ENCODE assay signal across 8 mouse cellular contexts in the genomic region with DNA sequence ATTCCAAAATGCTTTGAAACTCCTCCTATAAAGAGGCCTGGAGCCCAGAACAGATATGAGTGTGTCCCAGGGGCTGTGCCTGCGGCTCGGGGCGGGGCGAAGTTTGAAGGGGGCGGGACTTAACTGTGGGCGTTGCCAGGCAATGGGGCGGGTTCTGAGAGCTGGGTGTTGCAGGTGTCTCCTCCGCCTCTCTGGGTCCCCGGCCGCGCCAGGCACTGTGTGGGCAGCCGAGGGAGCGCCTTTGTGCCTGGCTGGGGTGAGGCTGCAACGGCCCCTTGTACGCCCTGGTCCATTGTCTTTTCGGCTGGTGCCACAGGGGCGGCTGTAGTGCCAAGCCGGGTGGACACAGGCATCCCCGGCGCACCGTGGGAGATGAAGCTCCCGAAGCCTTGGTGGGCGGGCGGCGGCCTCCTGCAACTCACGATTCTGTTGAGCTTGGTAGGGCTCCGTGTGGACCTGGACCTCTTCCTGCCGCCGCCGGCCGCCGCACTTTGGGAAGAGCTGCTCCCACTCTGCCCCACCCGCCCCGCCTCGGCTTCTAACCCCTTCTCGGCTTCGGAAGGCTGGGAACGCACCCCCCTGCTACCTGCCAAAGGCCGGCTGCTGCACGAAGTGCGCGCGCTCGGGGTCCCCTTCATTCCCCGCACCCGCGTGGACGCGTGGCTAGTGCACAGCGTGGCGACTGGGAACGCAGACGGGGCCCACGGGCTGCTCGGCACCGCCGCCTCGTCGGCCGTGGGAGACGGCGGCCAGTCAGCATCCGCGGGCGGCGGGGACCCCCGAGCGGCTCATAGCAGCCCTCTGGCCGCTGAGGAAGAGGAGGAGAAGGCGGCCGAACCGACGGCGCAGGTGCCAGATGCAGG. TPM values are rescaled to one million over a fixed set of nuclear protein-coding genes. Genes with fewer than 3 reads are reported as not detected.
DNase-seq lines count a peak whose midpoint lies in the region; ATAC-seq lines count a peak whose summit lies in the region.

A gene (plus strand): TSS at position 136 of the 863 bp plus-strand sequence.

- H3K4me1 ChIP-seq in embryonic facial prominence, embryonic 14.5 days (ENCODE audit: control insufficient read depth, insufficient read depth, low read length) = peaks cover 8% of the 10 kb centered on the region; the same call in 1 of the 2 replicates

- ATAC-seq in activated CD4-positive, CD25-positive, alpha-beta regulatory T cell, adult 4 months = peak; percentile 77
- ATAC-seq in embryonic facial prominence, embryonic 14.5 days (ENCODE audit: low read depth) = peak; percentile 89
- ATAC-seq in hematopoietic stem cell, adult 5-6 weeks (replicated peaks in 1 of 2; ENCODE audit: insufficient read depth in 1 of 2, low FRiP score in 2 of 2, low TSS enrichment in 1 of 2, low read depth in 1 of 2, poor library complexity in 2 of 2, severe bottlenecking in 2 of 2) = peak; percentile 76 to 95

- H3K9me3 ChIP-seq in embryonic facial prominence, embryonic 14.5 days (ENCODE audit: control insufficient read depth, low read length) = no peaks in the 10 kb centered on the region

- no peak within 1 kb of the TSS for H3K27ac ChIP-seq in embryonic facial prominence, embryonic 14.5 days (replicated peaks; ENCODE audit: low read depth, low read length)

- H3K36me3 ChIP-seq in embryonic facial prominence, embryonic 14.5 days (ENCODE audit: control insufficient read depth, insufficient read depth, low read length) = no peaks in the 10 kb centered on the region

- H3K27me3 ChIP-seq in embryonic facial prominence, embryonic 14.5 days (replicated peaks; ENCODE audit: control insufficient read depth, insufficient read depth, low read length) = peaks cover 35% of the 10 kb centered on the region

- H3K4me3 ChIP-seq in embryonic facial prominence, embryonic 14.5 days (ENCODE audit: low read depth, low read length) = peak within 1 kb of the TSS; percentile 54

- peak within 1 kb of the TSS; percentile 97 for H3K4me2 ChIP-seq in embryonic facial prominence, embryonic 14.5 days (ENCODE audit: low read depth, low read length)

- WGBS in embryonic facial prominence, embryonic 14.5 days = 0% methylated on average over 31 of the region's 74 CpGs

- peak; percentile 71 for DNase-seq in CD4-positive helper T cell, adult 2 months (ENCODE audit: low read depth, low spot score)
- DNase-seq in embryonic facial prominence, embryonic 14.5 days (ENCODE audit: low spot score) = peak; percentile 73
- DNase-seq in layer of hippocampus, adult 9-11 months = peak; percentile 78
- peak; percentile 74 for DNase-seq in lung, postnatal 36 days
- DNase-seq in retina, embryonic 14.5 days (ENCODE audit: low spot score) = peak; percentile 76
- peak; percentile 85 for DNase-seq in urinary bladder, postnatal 14 days (ENCODE audit: low spot score)

- H3K9ac ChIP-seq in embryonic facial prominence, embryonic 14.5 days (ENCODE audit: low read depth, low read length) = peak within 1 kb of the TSS; percentile 57

RNA-seq across cellular contexts. Expression of the gene that starts here (rescaled TPM):
- 1 to 10 TPM in 1 of 2 experiments, under 1 TPM in 1; 0.60 to 1.0 TPM for polyA plus RNA-seq in activated CD4-positive, CD25-positive, alpha-beta regulatory T cell, adult 4 months (2017; shearing (Covaris generic))
- 4.0 and 4.1 TPM in 2 replicates for polyA plus RNA-seq in embryonic facial prominence, embryonic 14.5 days (2014; fragmentation: Nextera tagmentation; extraction: Ambion mirVana)
- 0.25 and 1.0 TPM in 2 replicates for total RNA-seq in hematopoietic stem cell, adult 5-6 weeks (2017)
